Mouse (Mus musculus) heart, adult 2 months (tissue): ENCODE results near the gene Son. TPM values are rescaled to one million over a fixed set of nuclear protein-coding genes. Genes with fewer than 3 reads are reported as not detected.

Source experiments
- DNase-seq, 2 experiments: peaks; one replicate each; pipeline ENCODE4 v3.0.0; 2021
- H3K27ac ChIP-seq: fragments of 200-600 bp; 2 replicates; pipeline ENCODE4 v1.8.1; 2022
- H3K27me3 ChIP-seq: fragments of 200-500 bp; 2 replicates; pipeline ENCODE4 v1.6.1; 2012; ENCODE audit warnings: mild to moderate bottlenecking, low read length, inconsistent platforms, mixed read lengths; ENCODE audit not compliant: control insufficient read depth, insufficient read depth
- H3K36me3 ChIP-seq: fragments of 200-500 bp; 2 replicates; pipeline ENCODE4 v1.6.1; 2012; ENCODE audit warnings: low read length, inconsistent platforms; ENCODE audit not compliant: control insufficient read depth, insufficient read depth
- H3K4me1 ChIP-seq: fragments of 200-500 bp; 2 replicates; pipeline ENCODE4 v1.6.1; 2011; ENCODE audit warnings: low read length; ENCODE audit not compliant: control insufficient read depth, insufficient read depth
- H3K4me3 ChIP-seq: fragments of 200-600 bp; 2 replicates; pipeline ENCODE4 v1.8.1; 2022
- H3K79me2 ChIP-seq: fragments of 200-500 bp; replicated peaks from 2 replicates; pipeline ENCODE4 v1.6.1; 2012; ENCODE audit warnings: mild to moderate bottlenecking, inconsistent platforms, low read length, moderate library complexity, mixed read lengths; ENCODE audit not compliant: control insufficient read depth, insufficient read depth
- H3K9ac ChIP-seq: fragments of 200-500 bp; 2 replicates; pipeline ENCODE4 v1.6.1; 2012; ENCODE audit warnings: low read depth, mild to moderate bottlenecking, control low read depth, inconsistent platforms, low read length, mixed read lengths
- CTCF ChIP-seq: fragments of 200-600 bp; IDR thresholded peaks from 2 replicates; pipeline ENCODE4 v1.8.1; 2022; ENCODE audit warnings: antibody characterized with exemption, mild to moderate bottlenecking, moderate library complexity
- EP300 ChIP-seq: fragments of 200-500 bp; IDR thresholded peaks from 2 replicates; pipeline ENCODE4 v1.6.1; 2011; ENCODE audit warnings: low read depth, low read length, control low read depth; ENCODE audit not compliant: insufficient read depth
- POLR2A ChIP-seq: fragments of 200-500 bp; IDR thresholded peaks from 2 replicates; pipeline ENCODE4 v1.6.1; 2011; ENCODE audit warnings: mild to moderate bottlenecking, low read depth, low read length, control low read depth; ENCODE audit not compliant: insufficient read depth
- WGBS: fragments of 180-500 bp; shearing (Covaris S2); methylation state at CpG from one replicate; pipeline ENCODE4 v1.1.7; 2018; 5-methylcytosine and 5-hydroxymethylcytosine counted together
- intact Hi-C: fragments of 180-260 bp; cut with DNase I; formaldehyde crosslinking; loops from one replicate; pipeline ENCODE4 v1.15.1; 2025
- polyA plus RNA-seq: library from polyadenylated mRNA; depleted of rRNA; stranded (reverse); fragments of >200 nt; gene quantifications from 2 replicates; pipeline ENCODE4 v1.2.3, GENCODE M21; 2012
- total RNA-seq, 2 experiments: library from RNA; stranded (reverse); gene quantifications; 2 replicates each; pipeline ENCODE4 v1.2.3; 2021

The Son gene
- total and polyA plus RNA-seq, 3 experiments, result 111 to 135 (median 134) TPM

DNA sequence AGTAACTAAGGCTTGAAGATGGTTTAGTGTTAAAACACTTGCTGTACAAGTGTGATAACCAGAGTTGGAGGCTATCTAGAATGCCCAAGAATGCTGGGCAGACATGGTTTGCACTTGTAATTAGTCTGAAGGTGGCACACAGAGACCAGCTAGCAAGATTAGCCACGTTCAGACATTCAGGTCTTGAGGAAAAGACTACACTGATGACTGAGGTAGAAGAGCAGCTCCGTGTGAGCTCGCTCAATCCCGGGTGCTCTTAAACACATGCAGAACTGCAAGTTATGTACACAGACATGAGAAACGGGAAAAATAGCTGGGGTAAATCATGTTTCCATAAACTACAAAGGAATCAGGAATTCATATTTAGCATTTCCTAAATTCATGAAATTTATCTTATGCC lies 33.4 kb downstream of the Son start:
- peaks cover 9% of the 10 kb centered on the region; the same call in 1 of the 2 replicates for H3K36me3 ChIP-seq
- H3K4me1 ChIP-seq, result no peaks in the 10 kb centered on the region
- intact Hi-C loops, result no loop called here
- no peaks in the 10 kb centered on the region for H3K27me3 ChIP-seq
- no peaks in the 10 kb centered on the region for H3K79me2 ChIP-seq
- TF ChIP-seq CTCF (no peak), POLR2A (no peak), EP300 (no peak)
- no peak overlapping the region for H3K27ac ChIP-seq
- DNase-seq, result no peak
- no peak overlapping the region for H3K4me3 ChIP-seq
- whole genome bisulfite sequencing, result 66% methylated on average over 5 of the region's 5 CpGs
- H3K9ac ChIP-seq, result no peak overlapping the region

- 60% methylated on average over 5 of the region's 5 CpGs for WGBS
- no peaks in the 10 kb centered on the region for H3K79me2 ChIP-seq
- TF ChIP-seq CTCF (no peak), POLR2A (no peak), EP300 (no peak)
- peaks cover 1% of the 10 kb centered on the region; the same call in 1 of the 2 replicates for H3K4me1 ChIP-seq
- H3K27ac ChIP-seq, result no peak overlapping the region
- H3K4me3 ChIP-seq, result no peak overlapping the region
- intact Hi-C loops, result loop anchor here (5.0 kb wide), 1 partner anchor 38 kb away; the partner anchor contains the start of genes Gart and Son
- no peaks in the 10 kb centered on the region for H3K27me3 ChIP-seq
- H3K36me3 ChIP-seq, result no peaks in the 10 kb centered on the region
- DNase-seq, result no peak
- no peak overlapping the region for H3K9ac ChIP-seq
Observed at GRCm38 (mm10) chr16:91685526-91685925, 38.2 kb downstream of the Son start.

DNA sequence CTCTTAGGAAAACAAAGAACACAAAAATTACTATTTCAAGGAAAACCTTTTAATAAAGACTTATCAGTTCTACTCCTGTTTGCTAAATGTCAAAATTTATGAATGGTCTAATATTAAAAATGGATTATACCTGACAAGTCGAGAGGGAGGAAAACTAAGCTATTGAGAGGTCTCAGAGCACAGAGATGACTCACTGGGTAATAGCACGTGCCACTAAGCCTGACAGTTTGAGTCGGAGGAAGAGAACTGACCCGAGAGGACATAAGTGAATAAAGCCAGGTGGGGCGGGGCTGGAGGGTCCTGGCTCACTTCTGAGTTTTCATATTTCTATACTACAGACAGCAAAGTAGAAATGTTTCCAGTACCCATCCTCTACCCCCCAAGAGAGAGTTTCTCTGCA lies 39.1 kb downstream of the Son start:
- Histone ChIP-seq H3K27ac (no peak overlapping the region), H3K36me3 (no peaks in the 10 kb centered on the region), H3K4me1 (peaks cover 1% of the 10 kb centered on the region; the same call in 1 of the 2 replicates), H3K27me3 (no peaks in the 10 kb centered on the region), H3K79me2 (no peaks in the 10 kb centered on the region), H3K9ac (no peak overlapping the region), H3K4me3 (no peak overlapping the region)
- TF ChIP-seq POLR2A (no peak), EP300 (no peak), CTCF (no peak)
- WGBS, result 68% methylated on average over 5 of the region's 5 CpGs
- no peak for DNase-seq
- intact Hi-C loops, result loop anchor here (5.0 kb wide), 1 partner anchor 39 kb away; the partner anchor contains the start of genes Gart and Son

DNA sequence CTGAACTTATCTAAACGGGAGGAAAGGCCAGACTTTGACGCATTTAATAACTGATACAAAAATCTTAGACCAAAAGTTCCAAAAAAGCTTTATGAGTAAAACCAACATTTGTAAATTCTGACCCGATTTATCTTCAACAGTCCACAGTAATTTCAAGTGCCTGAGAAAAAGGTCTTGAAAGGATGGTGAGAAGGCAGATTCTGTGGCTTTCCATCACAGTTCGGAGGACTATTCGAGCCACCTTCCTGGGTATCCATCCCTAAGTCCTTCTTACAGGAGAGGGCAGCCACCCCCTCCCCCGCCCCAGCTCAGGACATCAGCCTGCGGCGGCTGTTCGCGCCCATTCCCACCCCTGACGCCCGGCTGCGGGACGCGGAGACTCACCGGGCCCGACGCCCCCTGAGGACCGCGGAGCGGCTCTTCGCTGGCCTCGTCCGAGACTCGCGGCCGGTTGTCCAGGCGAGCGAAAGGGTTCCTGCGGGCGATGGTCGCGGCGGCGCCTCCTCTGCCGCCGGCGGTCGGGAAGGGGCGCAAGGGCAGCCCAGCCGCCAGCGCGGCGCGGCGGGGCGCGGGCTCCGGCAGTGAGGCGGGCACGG lies 40.8 kb downstream of the Son start:
- no peaks in the 10 kb centered on the region for H3K36me3 ChIP-seq
- peak overlapping the region; percentile 76 for H3K4me3 ChIP-seq
- intact Hi-C loops, result loop anchor here (2.0 to 5.0 kb wide), 2 partner anchors 41 kb away; partner anchors contain the start of genes Cryzl1, Gart, Itsn1 and Son
- peaks cover 1% of the 10 kb centered on the region; the same call in 1 of the 2 replicates for H3K4me1 ChIP-seq
- H3K79me2 ChIP-seq, result no peaks in the 10 kb centered on the region
- 3% methylated on average over 51 of the region's 51 CpGs for WGBS
- no peaks in the 10 kb centered on the region for H3K27me3 ChIP-seq
- H3K27ac ChIP-seq, result peak overlapping the region; percentile 71
- TF ChIP-seq CTCF, result no peak
- TF ChIP-seq POLR2A, result no peak
- TF ChIP-seq EP300, result no peak
- DNase-seq, result no peak
- H3K9ac ChIP-seq, result peak overlapping the region; percentile 92

- H3K4me3 ChIP-seq, result peak within 1 kb of the TSS; percentile 76
- H3K79me2 ChIP-seq, result no peaks in the 10 kb centered on the region
- H3K36me3 ChIP-seq, result no peaks in the 10 kb centered on the region
- DNase-seq, result peak; percentile 96 to 97
- no peaks in the 10 kb centered on the region for H3K27me3 ChIP-seq
- intact Hi-C loops, result loop anchor here (2.0 to 5.0 kb wide), 2 partner anchors 40 to 41 kb away; partner anchors contain the start of genes Cryzl1, Gart, Itsn1 and Son
- H3K4me1 ChIP-seq, result peaks cover 1% of the 10 kb centered on the region; the same call in 1 of the 2 replicates
- H3K27ac ChIP-seq, result peak within 1 kb of the TSS; percentile 77
- under 1% methylated on average over 71 of the region's 71 CpGs for WGBS
- H3K9ac ChIP-seq, result peak within 1 kb of the TSS; percentile 92
- TF ChIP-seq POLR2A, result peak; percentile 82
- TF ChIP-seq EP300, result 0 out of 2 replicates have a peak, but pooled peaks have one; percentile 32
- no peak for TF ChIP-seq CTCF
Observed at GRCm38 (mm10) chr16:91688619-91689334, 41.5 kb downstream of the Son start, which contains the start of gene Donson. Donson (minus strand) TSS chr16:91688770.
